Mouse (Mus musculus): ENCODE measurements around the gene Slc29a1.

DNA sequence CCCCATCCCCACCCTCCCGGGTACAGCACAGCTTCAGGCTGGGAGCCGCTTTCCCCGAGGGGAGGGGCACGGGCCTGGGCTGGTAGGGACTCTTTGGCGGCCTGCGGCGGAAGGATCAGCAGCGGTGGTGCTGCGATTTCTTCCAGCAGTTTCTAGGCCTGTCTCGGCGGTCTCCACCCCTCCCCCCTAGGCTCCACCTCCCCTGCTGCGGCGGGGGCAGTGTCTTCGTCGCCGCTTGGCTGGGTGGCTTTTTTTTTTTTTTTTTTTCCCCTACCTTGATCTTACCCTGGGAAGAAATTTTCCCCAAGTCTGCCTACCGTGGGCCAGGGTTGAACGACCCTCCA, 25.7 kb downstream of the Slc29a1 start:
- TF ChIP-seq EP300 (IDR thresholded peaks at IDR 0.05; ENCODE audit: insufficient read depth, low read depth, low read length): peak; percentile 100
- no peak for TF ChIP-seq CTCF (IDR thresholded peaks at IDR 0.05)
